Mouse (Mus musculus) liver, adult 2 months (tissue): ENCODE results near the gene Fancl. TPM values are rescaled to one million over a fixed set of nuclear protein-coding genes. Genes with fewer than 3 reads are reported as not detected.

Source experiments
- DNase-seq: peaks from one replicate; pipeline ENCODE4 v3.0.0-alpha.2; 2011; ENCODE audit warnings: low read depth, low spot score; ENCODE audit errors: extremely low read depth
- H3K27ac ChIP-seq: fragments of 200-500 bp; replicated peaks from 2 replicates; pipeline ENCODE4 v1.5.1; 2012; ENCODE audit warnings: low read depth, mild to moderate bottlenecking, control low read depth, inconsistent platforms, low read length; ENCODE audit not compliant: insufficient read depth
- H3K27me3 ChIP-seq: fragments of 200-500 bp; 2 replicates; pipeline ENCODE4 v1.6.1; 2012; ENCODE audit warnings: mild to moderate bottlenecking, moderate library complexity, low read length, inconsistent platforms; ENCODE audit not compliant: control insufficient read depth, insufficient read depth
- H3K36me3 ChIP-seq: fragments of 200-500 bp; 2 replicates; pipeline ENCODE4 v1.6.1; 2012; ENCODE audit warnings: low read length, inconsistent platforms; ENCODE audit not compliant: control insufficient read depth, insufficient read depth
- H3K4me1 ChIP-seq: fragments of 200-500 bp; 2 replicates; pipeline ENCODE4 v1.6.1; 2011; ENCODE audit warnings: low read length; ENCODE audit not compliant: control insufficient read depth, insufficient read depth
- H3K4me3 ChIP-seq: fragments of 200-500 bp; 2 replicates; pipeline ENCODE4 v1.5.1; 2011; ENCODE audit warnings: low read depth, mild to moderate bottlenecking, control low read depth, low read length, moderate library complexity; ENCODE audit not compliant: insufficient read depth
- H3K79me2 ChIP-seq: fragments of 200-500 bp; 2 replicates; pipeline ENCODE4 v1.6.1; 2012; ENCODE audit warnings: inconsistent platforms, mild to moderate bottlenecking, low read length, moderate library complexity; ENCODE audit not compliant: control insufficient read depth, insufficient read depth
- H3K9ac ChIP-seq: fragments of 200-500 bp; 2 replicates; pipeline ENCODE4 v1.6.1; 2012; ENCODE audit warnings: low read depth, mild to moderate bottlenecking, control low read depth, inconsistent platforms, low read length
- CTCF ChIP-seq: fragments of 200-500 bp; IDR thresholded peaks from 2 replicates; pipeline ENCODE4 v1.5.1; 2011; ENCODE audit warnings: low read depth, low read length, control low read depth
- POLR2A ChIP-seq: fragments of 200-500 bp; IDR thresholded peaks from 2 replicates; pipeline ENCODE4 v1.6.1; 2011; ENCODE audit warnings: low read length, control low read depth; ENCODE audit not compliant: insufficient read depth; ENCODE audit errors: extremely low read depth
- WGBS: fragments of 180-500 bp; shearing (Covaris S2); methylation state at CpG from one replicate; pipeline ENCODE4 v1.1.7; 2018; 5-methylcytosine and 5-hydroxymethylcytosine counted together
- polyA plus RNA-seq: library from polyadenylated mRNA; depleted of rRNA; stranded (reverse); fragments of >200 nt; gene quantifications from 2 replicates; pipeline ENCODE4 v1.2.3, GENCODE M21; 2012
- total RNA-seq: library from RNA; depleted of rRNA; stranded (reverse); fragments of >200 nt; gene quantifications from 2 replicates; pipeline ENCODE4 v1.2.3, GENCODE M21; 2014

The Fancl gene
- total and polyA plus RNA-seq, 2 experiments, result 1.2 to 10.0 TPM

DNA sequence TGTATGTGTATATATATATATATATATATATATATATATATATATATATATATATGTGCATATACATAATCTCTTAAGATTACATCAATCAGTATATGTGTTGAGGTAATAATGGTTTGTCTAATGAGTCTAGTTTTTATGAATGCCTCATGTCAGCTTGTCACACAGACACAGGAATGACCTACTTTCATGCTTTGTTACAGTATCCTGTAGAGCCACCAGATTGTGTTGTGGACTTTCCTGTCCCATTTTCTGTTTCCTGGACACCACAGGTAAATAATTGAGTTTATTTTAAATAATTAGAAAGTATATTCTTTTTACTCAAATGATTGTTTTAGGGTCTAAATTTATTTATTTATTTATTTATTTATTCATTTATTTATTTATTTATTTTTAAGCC, 48.3 kb downstream of the Fancl start:
- Histone ChIP-seq H3K9ac (no peak overlapping the region), H3K4me1 (no peaks in the 10 kb centered on the region), H3K79me2 (no peaks in the 10 kb centered on the region), H3K27ac (no peak overlapping the region), H3K27me3 (no peaks in the 10 kb centered on the region), H3K36me3 (no peaks in the 10 kb centered on the region), H3K4me3 (no peak overlapping the region)
- no peak for DNase-seq
- TF ChIP-seq CTCF (no peak), POLR2A (no peak)

DNA sequence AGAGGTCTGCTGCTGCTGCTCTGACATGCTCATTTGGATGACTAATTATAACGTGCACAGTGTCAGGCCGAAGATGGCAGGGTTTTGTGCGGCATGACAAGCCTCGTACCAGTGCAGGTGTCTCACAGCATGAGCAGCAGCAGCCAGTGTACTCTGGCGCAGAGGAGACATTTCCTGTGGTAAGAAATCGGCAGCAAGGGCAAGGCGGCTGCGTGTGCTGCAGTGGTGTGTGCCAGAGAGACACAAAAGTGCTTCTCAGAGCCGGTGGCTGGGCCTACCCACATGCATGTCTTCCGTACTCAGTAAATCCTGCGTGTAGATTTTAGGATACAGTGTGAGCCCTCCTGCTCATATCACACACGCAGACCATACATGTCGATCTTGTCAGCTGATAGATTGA, 51.9 kb downstream of the Fancl start:
- WGBS, result 96% methylated on average over 13 of the region's 13 CpGs

DNA sequence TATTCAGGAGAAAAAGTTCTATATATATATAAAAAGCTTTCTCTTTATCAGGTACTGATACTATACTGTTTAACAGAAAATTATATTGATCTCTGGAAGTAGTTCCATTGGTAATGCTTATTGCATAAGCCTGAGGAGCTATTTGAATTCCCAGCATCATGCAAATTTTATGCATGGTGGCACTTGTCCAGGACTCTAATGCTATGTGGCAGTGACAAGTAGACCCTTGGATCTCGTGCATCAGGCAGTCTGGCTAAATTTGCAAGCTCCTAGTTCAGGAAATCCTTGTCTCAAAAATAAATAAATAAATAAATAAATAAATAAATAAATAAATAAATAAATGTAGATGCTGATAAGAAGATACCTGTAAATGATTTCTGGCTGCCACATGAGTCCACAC, 55.2 kb downstream of the Fancl start:
- 79% methylated on average over 1 of the region's 1 CpGs for WGBS
- Histone ChIP-seq H3K4me1 (peaks cover 3% of the 10 kb centered on the region; the same call in 1 of the 2 replicates), H3K79me2 (no peaks in the 10 kb centered on the region), H3K36me3 (no peaks in the 10 kb centered on the region; the same call in 1 of the 2 replicates), H3K4me3 (no peak overlapping the region), H3K9ac (no peak overlapping the region), H3K27ac (no peak overlapping the region), H3K27me3 (no peaks in the 10 kb centered on the region)
- no peak for DNase-seq
- no peak for TF ChIP-seq POLR2A
- no peak for TF ChIP-seq CTCF

More for the DNA sequence above, 51.9 kb downstream of the Fancl start:
- Histone ChIP-seq H3K27me3 (no peaks in the 10 kb centered on the region), H3K4me3 (no peak overlapping the region), H3K36me3 (no peaks in the 10 kb centered on the region; the same call in 1 of the 2 replicates), H3K4me1 (no peaks in the 10 kb centered on the region), H3K9ac (no peak overlapping the region), H3K79me2 (no peaks in the 10 kb centered on the region), H3K27ac (no peak overlapping the region)
- TF ChIP-seq POLR2A (no peak), CTCF (no peak)
- DNase-seq, result no peak

DNA sequence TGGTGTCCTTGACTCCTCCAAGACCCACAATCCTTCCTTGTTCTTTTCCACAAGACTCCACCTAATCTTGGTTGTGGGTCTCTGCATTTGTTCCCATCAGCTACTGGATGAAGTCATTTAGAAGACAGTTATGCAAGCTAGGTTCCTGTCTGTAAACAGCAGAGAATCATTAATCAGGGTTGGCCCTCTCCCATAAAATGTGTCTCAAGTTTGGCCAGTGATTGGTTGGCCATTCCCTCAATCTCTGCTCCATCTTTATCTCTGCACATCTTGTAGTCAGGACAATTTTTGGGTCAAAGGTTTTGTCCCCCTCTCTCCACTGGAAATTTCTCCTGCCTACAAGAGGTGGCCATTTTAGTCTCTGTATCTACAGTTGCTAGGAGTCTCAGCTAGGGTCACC, 58.4 kb downstream of the Fancl start:
- Histone ChIP-seq H3K9ac (no peak overlapping the region), H3K27ac (0 out of 2 replicates have a peak overlapping the region, but pooled peaks have one; percentile 21), H3K27me3 (no peaks in the 10 kb centered on the region), H3K4me1 (peaks cover 3% of the 10 kb centered on the region; the same call in 1 of the 2 replicates), H3K79me2 (no peaks in the 10 kb centered on the region), H3K4me3 (no peak overlapping the region), H3K36me3 (no peaks in the 10 kb centered on the region; the same call in 1 of the 2 replicates)
- DNase-seq, result peak; percentile 85
- no peak for TF ChIP-seq CTCF
- TF ChIP-seq POLR2A, result no peak

DNA sequence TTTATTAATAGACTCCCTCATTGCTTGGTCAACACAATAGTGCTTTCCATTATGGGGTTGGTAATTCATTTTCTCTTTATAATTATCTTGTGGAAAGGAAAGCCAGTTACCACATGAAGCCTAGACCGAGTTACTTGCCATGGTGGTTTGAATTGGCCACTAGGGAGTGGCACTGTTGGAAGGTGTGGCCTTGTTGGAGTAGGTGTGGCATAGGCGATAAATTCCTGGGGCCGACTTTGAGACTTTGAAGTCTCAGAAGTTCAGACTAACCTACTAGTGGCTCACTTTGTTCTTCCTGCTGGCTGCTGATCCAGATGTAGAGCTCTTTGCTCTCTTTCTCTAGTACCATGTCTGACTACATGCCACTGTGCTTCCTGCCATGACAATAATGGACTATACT, 63.9 kb downstream of the Fancl start:
- no peak overlapping the region for H3K27ac ChIP-seq
- no peaks in the 10 kb centered on the region for H3K27me3 ChIP-seq
- no peak for DNase-seq
- H3K9ac ChIP-seq, result no peak overlapping the region
- H3K4me1 ChIP-seq, result no peaks in the 10 kb centered on the region
- H3K4me3 ChIP-seq, result no peak overlapping the region
- no peak for TF ChIP-seq CTCF
- TF ChIP-seq POLR2A, result no peak
- H3K79me2 ChIP-seq, result no peaks in the 10 kb centered on the region
- 89% methylated on average over 3 of the region's 3 CpGs for WGBS
- H3K36me3 ChIP-seq, result no peaks in the 10 kb centered on the region

DNA sequence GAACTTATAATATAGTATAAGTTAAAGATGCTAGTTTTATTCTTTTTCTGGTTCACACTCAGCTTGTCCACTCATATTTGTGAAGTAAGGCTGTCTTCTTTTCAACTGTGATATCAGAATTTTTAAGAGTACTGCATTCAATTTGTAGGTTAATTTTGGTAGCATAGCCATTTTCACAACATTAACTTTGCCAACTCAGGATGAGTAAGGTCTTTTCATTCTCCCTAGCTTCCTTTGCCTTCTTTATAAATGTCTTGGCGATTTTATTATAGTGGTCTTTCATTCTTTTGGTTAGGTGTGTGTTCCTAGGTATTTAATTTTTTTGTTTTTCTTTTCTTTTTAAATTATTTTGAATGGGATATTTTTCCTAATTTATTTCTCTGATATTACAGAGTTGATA, 64.7 kb downstream of the Fancl start:
- H3K27ac ChIP-seq, result no peak overlapping the region
- DNase-seq, result no peak
- H3K9ac ChIP-seq, result no peak overlapping the region
- no peaks in the 10 kb centered on the region for H3K79me2 ChIP-seq
- TF ChIP-seq CTCF, result no peak
- no peak for TF ChIP-seq POLR2A
- WGBS, result 93% methylated on average over 1 of the region's 1 CpGs
- H3K27me3 ChIP-seq, result no peaks in the 10 kb centered on the region
- no peaks in the 10 kb centered on the region for H3K36me3 ChIP-seq
- H3K4me1 ChIP-seq, result no peaks in the 10 kb centered on the region
- no peak overlapping the region for H3K4me3 ChIP-seq
